Mouse (Mus musculus): ENCODE results near the gene Amhr2.

Amhr2 gene

GRCm38 (mm10) chr15:102473246-102473645, 28.1 kb downstream of the Amhr2 start:
- no peak for DNase-seq

DNA sequence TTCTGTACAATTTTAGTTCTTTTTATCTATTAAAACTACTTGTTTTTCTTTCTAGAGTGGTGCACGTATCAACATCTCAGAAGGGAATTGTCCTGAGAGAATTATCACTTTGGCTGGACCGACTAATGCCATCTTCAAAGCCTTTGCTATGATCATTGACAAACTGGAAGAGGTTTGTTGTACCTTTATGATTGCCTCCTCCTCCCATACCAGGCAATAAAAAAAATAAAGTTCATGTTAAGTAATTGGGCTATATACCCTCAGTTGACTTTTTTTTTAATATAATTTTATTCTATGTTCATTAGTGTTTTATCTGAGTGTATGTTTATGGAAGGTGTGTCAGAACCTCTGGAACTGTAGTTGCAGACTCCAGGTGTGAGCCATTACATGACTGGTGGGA, 29.4 kb downstream of the Amhr2 start:
- no peak for DNase-seq

DNA sequence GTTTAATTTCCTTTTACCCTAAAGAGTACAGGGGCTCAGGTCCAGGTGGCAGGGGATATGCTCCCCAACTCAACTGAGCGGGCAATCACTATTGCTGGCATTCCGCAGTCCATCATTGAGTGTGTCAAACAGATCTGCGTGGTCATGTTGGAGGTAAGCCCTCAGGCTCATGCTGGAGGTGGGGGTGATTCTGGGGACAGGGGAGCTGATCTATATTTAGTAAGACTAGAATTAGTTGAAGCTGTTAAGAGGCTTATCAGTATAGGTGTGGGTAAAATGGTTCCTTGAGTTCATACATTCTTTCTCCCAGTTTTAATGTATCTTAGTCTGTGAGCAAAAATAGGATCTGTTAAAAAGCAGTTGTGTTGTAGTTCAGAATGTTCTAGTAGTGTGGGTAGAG, 38.0 kb downstream of the Amhr2 start:
- DNase-seq, result no peak

DNA sequence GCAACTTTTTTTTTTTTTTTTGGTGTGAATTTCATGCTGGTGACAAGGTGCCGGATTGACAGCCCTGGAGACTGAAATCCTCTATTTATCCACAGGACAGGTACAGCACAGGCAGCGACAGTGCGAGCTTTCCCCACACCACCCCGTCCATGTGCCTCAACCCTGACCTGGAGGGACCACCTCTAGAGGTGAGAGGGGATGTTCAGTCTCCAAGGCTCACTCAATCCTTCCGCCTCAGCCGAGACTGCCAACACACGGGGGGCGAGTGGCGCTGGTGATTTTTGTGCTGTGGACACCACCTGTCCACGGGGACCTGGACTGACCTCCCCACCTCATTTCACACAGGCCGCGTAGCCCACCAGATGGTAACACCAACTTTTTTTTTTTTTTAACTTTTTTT, 40.7 kb downstream of the Amhr2 start:
- no peak for DNase-seq

- no peak for DNase-seq
These were observed 42.5 kb downstream of the Amhr2 start for GRCm38 (mm10) chr15:102487664-102488063.

GRCm38 (mm10) chr15:102498322-102498721, 53.2 kb downstream of the Amhr2 start:
- DNase-seq, result no peak

GRCm38 (mm10) chr15:102499370-102499769, 54.2 kb downstream of the Amhr2 start:
- no peak for DNase-seq

DNA sequence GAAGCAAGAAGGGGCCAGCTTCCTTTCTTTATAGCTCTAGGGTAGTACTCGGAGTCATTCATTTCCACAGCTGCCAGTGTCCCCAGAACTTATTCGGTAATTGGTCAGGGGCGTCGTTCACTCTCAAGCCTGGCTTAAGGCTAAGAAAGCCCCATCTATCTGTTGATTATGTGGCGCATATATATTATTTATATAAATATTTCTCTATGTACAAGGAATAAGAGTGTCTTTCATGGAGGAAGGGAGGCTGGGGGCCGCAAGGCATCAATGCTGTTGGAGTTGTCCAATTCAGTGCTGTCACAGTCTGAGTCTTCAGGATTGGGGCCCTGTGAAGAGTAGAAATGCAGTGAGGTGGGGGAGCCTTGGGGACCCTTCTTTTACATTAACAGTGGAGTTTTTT, 54.7 kb downstream of the Amhr2 start:
- no peak for DNase-seq

DNA sequence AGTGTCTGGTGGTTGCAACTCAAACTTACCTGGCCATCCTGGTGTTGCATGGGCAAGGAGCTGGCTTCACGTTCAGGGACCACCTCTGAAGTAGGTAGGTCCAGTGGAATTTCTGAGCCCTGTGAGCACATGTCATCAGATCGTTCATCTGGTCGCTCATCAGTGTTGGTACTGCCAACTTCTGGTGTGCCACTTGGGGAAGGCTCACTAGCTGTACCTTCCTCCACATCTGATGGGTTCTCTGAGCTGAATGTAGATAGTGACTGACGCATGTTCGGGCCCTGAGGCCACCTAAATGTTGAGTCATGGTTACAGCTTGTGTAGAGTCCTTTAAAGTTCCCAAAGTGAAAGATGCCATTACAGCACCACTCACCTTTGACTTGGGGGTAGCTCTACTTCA, 55.3 kb downstream of the Amhr2 start:
- DNase-seq, result no peak

DNA sequence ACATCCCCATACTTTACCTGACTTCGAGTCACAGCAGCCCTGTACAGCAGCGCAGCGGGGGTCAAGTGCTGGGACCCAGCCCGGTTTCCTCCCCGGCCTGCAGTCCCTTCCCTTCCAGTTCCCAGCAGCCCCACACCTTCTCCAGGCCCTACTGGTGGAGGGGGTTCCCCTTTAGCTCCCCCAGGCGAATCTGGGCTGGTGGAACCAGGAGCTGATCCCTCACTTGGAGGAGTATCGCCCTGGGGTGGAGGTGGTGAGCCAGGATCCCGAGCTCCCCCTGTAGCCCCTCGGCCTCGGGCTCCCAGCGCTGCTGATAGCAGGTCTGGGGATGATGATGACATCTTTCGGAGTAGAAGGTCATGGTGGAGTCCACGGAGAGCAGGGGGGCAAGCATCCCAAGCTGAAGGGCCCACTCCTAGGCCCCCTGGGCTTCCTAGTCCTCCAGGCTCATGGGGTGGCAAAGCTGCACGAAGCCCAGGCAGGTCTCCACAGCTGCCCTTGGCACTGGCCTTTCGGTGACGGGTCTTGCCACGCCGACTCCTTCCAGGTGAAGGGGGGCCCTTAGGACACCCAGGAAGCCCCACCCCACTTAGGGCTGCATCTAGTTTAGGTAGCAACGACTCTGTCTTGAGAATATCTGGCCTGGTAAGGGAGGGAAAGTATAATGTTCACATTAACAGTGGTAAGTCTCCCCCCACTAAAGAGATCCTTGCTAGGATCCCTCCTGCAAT, 56.1 kb downstream of the Amhr2 start:
- DNase-seq, result no peak

- no peak for DNase-seq
These were observed 57.2 kb downstream of the Amhr2 start for GRCm38 (mm10) chr15:102502254-102502840.

DNA sequence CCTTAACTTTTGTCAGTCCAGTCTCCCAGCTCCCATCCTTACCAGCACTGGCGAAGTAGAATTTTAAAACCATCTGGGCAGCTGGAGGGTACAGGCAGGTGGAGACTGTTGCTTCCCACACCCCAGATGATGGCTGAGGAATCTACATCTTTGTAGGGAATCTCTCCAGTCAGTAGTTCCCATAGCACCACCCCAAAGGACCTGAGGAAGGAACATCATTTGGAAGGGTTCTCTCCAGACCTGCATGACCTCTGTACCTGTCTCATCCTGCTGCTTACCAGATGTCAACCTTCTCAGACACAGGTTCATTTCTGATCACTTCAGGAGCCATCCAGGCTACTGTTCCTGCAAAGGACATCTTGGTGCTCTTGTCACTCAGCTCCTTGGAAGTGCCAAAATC, 58.3 kb downstream of the Amhr2 start, which contains the start of gene Gm10337:
Gene Gm10337 (plus strand): TSS at position 276 of the 400 bp plus-strand sequence.
- DNase-seq, result no peak

Data from lung, postnatal 14 days (tissue).